Mouse (Mus musculus) bone marrow, adult 2 months (tissue): ENCODE data around the gene Myo1b. TPM values are rescaled to one million over a fixed set of nuclear protein-coding genes. Genes with fewer than 3 reads are reported as not detected.

ENCODE experiments used
- H3K27ac ChIP-seq: fragments of 200-500 bp; 2 replicates; pipeline ENCODE4 v1.5.1; 2012; ENCODE audit warnings: low read depth, mild to moderate bottlenecking, control low read depth, inconsistent platforms, low read length; ENCODE audit not compliant: control insufficient read depth, poor library complexity, insufficient read depth
- H3K4me1 ChIP-seq: fragments of 200-500 bp; 2 replicates; pipeline ENCODE4 v1.6.1; 2011; ENCODE audit warnings: low read length; ENCODE audit not compliant: control insufficient read depth, insufficient read depth
- H3K4me3 ChIP-seq: fragments of 200-500 bp; replicated peaks from 2 replicates; pipeline ENCODE3; 2011; ENCODE audit warnings: mild to moderate bottlenecking, low read depth, low read length, control low read depth; ENCODE audit not compliant: control insufficient read depth
- CTCF ChIP-seq: fragments of 200-500 bp; IDR thresholded peaks from 2 replicates; pipeline ENCODE4 v1.5.1; 2011; ENCODE audit warnings: low read length, control low read depth; ENCODE audit not compliant: control insufficient read depth, insufficient read depth
- POLR2A ChIP-seq: fragments of 200-500 bp; IDR thresholded peaks from 2 replicates; pipeline ENCODE4 v1.6.1; 2011; ENCODE audit warnings: low read depth, mild to moderate bottlenecking, control low read depth, low read length, borderline replicate concordance; ENCODE audit not compliant: control insufficient read depth
- WGBS: fragments of 180-500 bp; shearing (Covaris S2); methylation state at CpG from one replicate; pipeline ENCODE4 v1.1.7; 2018; 5-methylcytosine and 5-hydroxymethylcytosine counted together
- polyA plus RNA-seq: library from polyadenylated mRNA; stranded (reverse); fragments of >200 nt; gene quantifications from 2 replicates; pipeline ENCODE4 v1.2.4, GENCODE M21; 2011; ENCODE audit warnings: low replicate concordance; ENCODE audit not compliant: missing spikeins, insufficient read depth, insufficient read length

The Myo1b gene
- polyA plus RNA-seq, 1 experiment = 5.3 TPM

DNA sequence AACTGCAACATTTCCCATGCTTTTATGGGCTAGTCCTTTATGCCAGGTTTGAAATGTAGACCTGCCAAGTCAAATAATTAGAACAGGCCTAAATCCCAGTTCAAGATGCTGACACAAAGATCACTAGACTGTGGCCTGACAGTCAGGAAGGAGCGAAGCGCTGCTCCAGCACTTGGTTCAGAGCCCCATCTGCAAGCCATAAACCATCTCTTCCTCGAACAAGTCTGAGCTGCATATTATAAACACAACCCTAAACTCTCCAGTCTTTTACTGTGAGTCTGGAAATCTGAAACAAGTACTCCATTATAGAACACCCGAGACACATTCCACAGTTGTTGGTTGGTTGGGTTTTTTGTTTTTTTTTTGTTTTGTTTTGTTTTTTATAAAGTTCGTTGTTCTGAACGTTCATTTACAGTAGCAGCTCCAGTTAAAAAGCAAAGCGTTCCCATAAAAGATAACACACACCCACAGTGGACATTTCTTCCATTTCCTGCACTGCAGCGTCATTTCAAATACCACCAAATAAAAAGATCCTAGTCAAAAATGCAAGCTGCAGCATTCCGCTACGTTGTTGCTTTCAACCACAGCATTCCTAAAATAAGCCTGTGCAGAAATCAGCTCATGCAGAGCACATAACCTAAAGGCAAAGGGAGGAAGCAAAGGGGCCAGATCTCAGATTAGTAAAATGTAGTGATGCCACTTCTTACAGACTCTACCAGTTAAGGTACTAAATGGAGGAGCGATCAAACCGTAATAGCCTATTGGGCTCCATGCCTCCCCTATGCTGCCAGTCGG, 94.0 kb downstream of the Myo1b start:
- no peak for TF ChIP-seq CTCF
- no peak for TF ChIP-seq POLR2A
- no peak overlapping the region for H3K27ac ChIP-seq
- 81% methylated on average over 13 of the region's 13 CpGs for WGBS
- H3K4me3 ChIP-seq = no peak overlapping the region
- no peaks in the 10 kb centered on the region for H3K4me1 ChIP-seq

DNA sequence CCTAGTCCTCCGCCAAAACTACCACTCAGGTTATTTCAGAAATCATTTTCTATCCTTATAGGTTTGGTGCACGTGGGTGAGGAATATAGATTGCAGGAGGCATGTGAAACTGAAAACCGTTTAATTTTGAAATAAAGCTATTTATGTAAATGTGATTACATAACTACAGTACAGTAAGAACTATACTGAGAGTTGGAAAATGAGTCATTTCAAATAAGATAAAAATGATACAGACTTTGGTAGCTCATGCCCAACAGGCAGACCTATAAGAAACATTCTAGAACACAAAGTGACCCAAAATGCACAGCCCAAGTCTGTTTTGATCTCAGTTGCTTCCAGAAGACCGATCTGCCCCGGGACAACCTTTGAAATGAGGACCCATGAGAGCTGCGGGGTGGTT, 95.4 kb downstream of the Myo1b start:
- TF ChIP-seq CTCF (no peak), POLR2A (no peak)
- Histone ChIP-seq H3K4me3 (no peak overlapping the region), H3K27ac (no peak overlapping the region), H3K4me1 (no peaks in the 10 kb centered on the region)
- 58% methylated on average over 6 of the region's 6 CpGs for WGBS

- no peak overlapping the region for H3K27ac ChIP-seq
- H3K4me1 ChIP-seq = no peaks in the 10 kb centered on the region
- TF ChIP-seq POLR2A (no peak), CTCF (no peak)
- WGBS = 63% methylated on average over 7 of the region's 7 CpGs
- no peak overlapping the region for H3K4me3 ChIP-seq
These were observed 95.8 kb downstream of the Myo1b start for GRCm38 (mm10) chr1:51820013-51820441.

DNA sequence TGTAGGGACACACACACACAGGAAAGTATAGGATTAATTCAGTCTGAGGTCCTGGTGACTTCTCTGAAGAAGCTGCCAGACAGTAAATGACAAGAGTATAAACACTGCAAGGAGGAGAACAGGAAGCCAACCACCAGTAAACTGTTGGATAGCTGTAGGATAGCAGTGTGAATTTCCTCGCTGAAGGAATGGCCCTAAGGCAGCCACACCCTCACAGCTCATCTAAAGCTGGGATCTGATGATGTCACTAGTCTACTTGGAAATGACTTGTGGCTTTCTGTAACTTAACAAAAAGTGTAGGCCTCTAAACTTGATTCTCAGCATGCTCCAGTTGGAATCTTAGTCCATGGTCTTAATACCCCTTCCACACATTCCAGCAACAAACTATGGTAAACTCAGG, 100.2 kb downstream of the Myo1b start:
- Histone ChIP-seq H3K4me1 (no peaks in the 10 kb centered on the region), H3K4me3 (no peak overlapping the region), H3K27ac (no peak overlapping the region)
- no peak for TF ChIP-seq CTCF
- no peak for TF ChIP-seq POLR2A
- WGBS = 82% methylated on average over 1 of the region's 1 CpGs

DNA sequence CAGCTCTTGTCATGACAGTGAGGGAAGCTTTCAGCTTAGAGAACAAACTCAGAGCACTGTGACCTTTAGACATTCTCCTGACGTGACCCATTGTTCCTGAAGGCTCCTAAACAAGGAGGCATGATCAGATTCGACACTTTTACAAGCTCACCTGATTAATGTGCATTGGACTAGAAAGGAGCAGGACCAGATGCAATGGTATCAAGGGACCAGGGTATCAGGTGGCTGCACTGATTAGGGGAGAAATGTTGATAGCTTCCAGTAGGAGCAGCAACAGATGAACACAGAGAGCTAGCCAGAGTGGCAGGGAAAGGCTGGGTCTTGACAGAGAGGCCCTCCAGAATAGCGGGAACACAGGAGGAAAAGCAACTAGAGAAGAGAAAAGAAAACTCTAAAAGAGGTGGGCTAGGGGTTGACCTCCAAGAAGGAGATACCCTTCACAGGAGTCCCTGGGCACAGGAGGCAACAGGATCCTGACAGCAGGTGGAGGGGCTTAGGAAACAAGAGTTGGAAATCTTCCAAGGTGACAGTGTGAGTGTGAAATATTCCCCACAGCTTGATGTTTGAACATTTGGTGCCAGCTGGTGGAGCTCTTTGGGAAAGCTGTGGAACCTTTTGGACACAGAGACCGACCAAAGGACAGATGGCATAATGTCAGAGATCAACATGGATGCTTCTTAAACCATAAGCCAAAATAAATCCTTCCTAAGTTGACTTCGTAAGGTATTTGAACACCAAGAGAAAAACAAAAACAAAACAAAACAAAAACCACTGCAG, 100.8 kb downstream of the Myo1b start:
- 77% methylated on average over 5 of the region's 5 CpGs for WGBS
- no peak for TF ChIP-seq CTCF
- no peak for TF ChIP-seq POLR2A
- Histone ChIP-seq H3K4me1 (no peaks in the 10 kb centered on the region), H3K27ac (no peak overlapping the region), H3K4me3 (no peak overlapping the region)

- Histone ChIP-seq H3K27ac (no peak overlapping the region), H3K4me1 (no peaks in the 10 kb centered on the region; the same call in 1 of the 2 replicates), H3K4me3 (no peak overlapping the region)
- TF ChIP-seq CTCF = no peak
- TF ChIP-seq POLR2A = no peak
- WGBS = 58% methylated on average over 10 of the region's 10 CpGs
These were observed 107.0 kb downstream of the Myo1b start for GRCm38 (mm10) chr1:51808847-51809246.

- no peak for TF ChIP-seq CTCF
- TF ChIP-seq POLR2A = no peak
- Histone ChIP-seq H3K4me3 (no peak overlapping the region), H3K4me1 (no peaks in the 10 kb centered on the region; the same call in 1 of the 2 replicates), H3K27ac (no peak overlapping the region)
- WGBS = 0% methylated on average over 1 of the region's 1 CpGs
These were observed 107.6 kb downstream of the Myo1b start for GRCm38 (mm10) chr1:51808228-51808627.

DNA sequence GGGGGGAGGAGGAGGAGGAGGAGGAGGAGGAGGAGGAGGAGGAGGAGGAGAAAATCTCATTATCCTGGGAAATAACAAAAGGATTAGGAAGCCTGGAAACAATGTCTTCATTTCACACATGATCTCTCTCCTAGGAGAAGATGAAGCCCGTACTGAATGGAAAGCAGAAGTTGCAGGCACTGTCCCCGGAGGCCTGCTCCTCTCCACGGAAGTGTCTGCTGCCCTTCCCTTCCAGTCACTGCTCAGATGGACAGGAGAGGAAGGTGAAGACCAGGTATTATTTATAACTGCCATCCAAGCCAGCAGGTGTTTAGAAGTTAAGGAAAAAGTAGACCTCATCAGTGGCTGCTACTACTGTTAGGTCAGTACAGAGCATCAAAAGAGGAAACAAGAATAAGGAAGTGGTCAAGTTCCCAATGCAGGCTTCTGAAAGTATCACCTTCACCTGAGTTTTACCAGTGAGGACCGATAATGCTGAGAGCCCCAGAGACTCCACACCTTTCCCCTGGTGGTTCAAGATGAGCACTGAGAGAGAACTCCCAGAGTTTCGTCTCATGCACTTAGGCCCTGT, 110.7 kb downstream of the Myo1b start:
- Histone ChIP-seq H3K4me1 (no peaks in the 10 kb centered on the region; the same call in 1 of the 2 replicates), H3K27ac (no peak overlapping the region), H3K4me3 (peak overlapping the region; percentile 44)
- WGBS = 5% methylated on average over 5 of the region's 5 CpGs
- TF ChIP-seq POLR2A (no peak), CTCF (no peak)
